ENCODE assay signal across 8 mouse cellular contexts in genomic region chrX:166440036-166440615, GRCm38 (mm10). TPM values are rescaled to one million over a fixed set of nuclear protein-coding genes. Genes with fewer than 3 reads are reported as not detected.
DNase-seq lines count a peak whose midpoint lies in the region; ATAC-seq lines count a peak whose summit lies in the region.

Trappc2 (plus strand) TSS chrX:166440574.

- H3K4me3 ChIP-seq in hindbrain, embryonic 16.5 days (ENCODE audit: low read length): peak within 1 kb of the TSS; percentile 51
- peak within 1 kb of the TSS; percentile 74 for H3K4me3 ChIP-seq in liver, embryonic 16.5 days (ENCODE audit: low read depth, low read length)

- peak within 1 kb of the TSS; percentile 88 for H3K27ac ChIP-seq in hindbrain, embryonic 16.5 days (ENCODE audit: low read depth, low read length)
- peak within 1 kb of the TSS; percentile 63 for H3K27ac ChIP-seq in liver, embryonic 16.5 days (ENCODE audit: low read length)

- peak; percentile 88 for ATAC-seq in hindbrain, embryonic 16.5 days
- no peak; the same call in 1 of the 2 replicates for ATAC-seq in liver, embryonic 16.5 days (ENCODE audit: low read depth)

- WGBS in hindbrain, embryonic 16.5 days: 11% methylated on average over 31 of the region's 36 CpGs
- WGBS in liver, embryonic 16.5 days (ENCODE audit: insufficient replicate concordance): 19% methylated on average over 33 of the region's 36 CpGs

- peaks cover 4% of the 10 kb centered on the region; the same call in 1 of the 2 replicates for H3K4me1 ChIP-seq in hindbrain, embryonic 16.5 days (ENCODE audit: control insufficient read depth, insufficient read depth, low read depth, low read length)
- peaks cover 8% of the 10 kb centered on the region for H3K4me1 ChIP-seq in liver, embryonic 16.5 days (ENCODE audit: control insufficient read depth, low read depth, low read length)

- no peaks in the 10 kb centered on the region for H3K9me3 ChIP-seq in hindbrain, embryonic 16.5 days (ENCODE audit: control insufficient read depth, low read length)
- H3K9me3 ChIP-seq in liver, embryonic 16.5 days (replicated peaks; ENCODE audit: control insufficient read depth, low read length): no peaks in the 10 kb centered on the region

- no peaks in the 10 kb centered on the region for H3K27me3 ChIP-seq in hindbrain, embryonic 16.5 days (replicated peaks; ENCODE audit: control insufficient read depth, insufficient read depth, low read length)
- no peaks in the 10 kb centered on the region; the same call in 1 of the 2 replicates for H3K27me3 ChIP-seq in liver, embryonic 16.5 days (ENCODE audit: control insufficient read depth, insufficient read depth, low read depth, low read length)

- H3K36me3 ChIP-seq in hindbrain, embryonic 16.5 days (ENCODE audit: control insufficient read depth, insufficient read depth, low read length): no peaks in the 10 kb centered on the region
- H3K36me3 ChIP-seq in liver, embryonic 16.5 days (ENCODE audit: control insufficient read depth, insufficient read depth): no peaks in the 10 kb centered on the region

- H3K4me2 ChIP-seq in hindbrain, embryonic 16.5 days (ENCODE audit: low read length): peak within 1 kb of the TSS; percentile 61
- peak within 1 kb of the TSS; percentile 70 for H3K4me2 ChIP-seq in liver, embryonic 16.5 days (ENCODE audit: low read depth, low read length)

- peak within 1 kb of the TSS; percentile 72 for H3K9ac ChIP-seq in hindbrain, embryonic 16.5 days (ENCODE audit: low read depth, low read length)
- H3K9ac ChIP-seq in liver, embryonic 16.5 days (ENCODE audit: low read depth, low read length): peak within 1 kb of the TSS; percentile 80

- peak; percentile 37 to 54 for DNase-seq in cerebellum, adult 18-20 months
- DNase-seq in cerebellum, postnatal 14 days: no peak
- peak; percentile 22 for DNase-seq in urinary bladder, adult 2 months (ENCODE audit: low spot score)
- no peak for DNase-seq in urinary bladder, postnatal 14 days (ENCODE audit: low spot score)
- DNase-seq in gastrocnemius, adult 8-10 months (ENCODE audit: low spot score in 2 of 2): peak in 1 of 2 experiments; percentile 4
- no peak for DNase-seq in urinary bladder, adult 18-20 months (ENCODE audit: low spot score in 2 of 2)

RNA-seq across cellular contexts. Expression of gene Trappc2, which starts in this region (rescaled TPM):
- 16.4 and 18.1 TPM in 2 replicates for polyA plus RNA-seq in urinary bladder, adult 2 months (2012; rRNA removed)
- 10 to 100 TPM; 16.4 to 21.3 (median 19.1) TPM for total RNA-seq in gastrocnemius, adult 8-10 months (2022)
- 87.1 and 100 TPM in 2 replicates for polyA plus RNA-seq in hindbrain, embryonic 16.5 days (2015; fragmentation: Nextera tagmentation; extraction: Ambion mirVana)
- 9.9 and 10.2 TPM in 2 replicates for polyA plus RNA-seq in liver, embryonic 16.5 days (2015; fragmentation: Nextera tagmentation; extraction: Ambion mirVana)

Comparison
In these comparisons a context has a peak if more than half of its experiments do, and no peak if none do; other contexts are left out.
1. DNase-seq: peak in cerebellum, adult 18-20 months (2 of 2) and urinary bladder, adult 2 months (single experiment); none in cerebellum, postnatal 14 days (0 of 2), urinary bladder, postnatal 14 days (single experiment) and urinary bladder, adult 18-20 months (0 of 2).